Mouse (Mus musculus): ENCODE measurements around the gene Tm4sf5.
"Not testable (repeated sequence)": the region's sequence is repeated elsewhere in the genome, so short reads cannot be mapped to it uniquely, and the experiment has no call there.

Gene Tm4sf5

GRCm38 (mm10) chr11:70504970-70505369, at the start of gene Tm4sf5:
Tm4sf5 (plus strand) TSS chr11:70505244.
- DNase-seq (ENCODE audit: low read depth, low spot score) = peak; percentile 46

GRCm38 (mm10) chr11:70458688-70459600, 46.1 kb upstream of the Tm4sf5 start, which contains the start of gene Zmynd15:
Zmynd15 (plus strand) TSS chr11:70459433.
- no peak for DNase-seq (ENCODE audit: low read depth, low spot score)

- DNase-seq (ENCODE audit: low read depth, low spot score) = peak; percentile 68
Measured at GRCm38 (mm10) chr11:70459601-70460101, 45.4 kb upstream of the Tm4sf5 start, which contains the start of gene Cxcl16. Cxcl16 (minus strand) TSS chr11:70459984.

- no peak for DNase-seq (ENCODE audit: low read depth, low spot score)
Measured at GRCm38 (mm10) chr11:70463970-70464369, 41.1 kb upstream of the Tm4sf5 start.

- DNase-seq (ENCODE audit: low read depth, low spot score) = no peak
Measured at GRCm38 (mm10) chr11:70465211-70465610, 39.8 kb upstream of the Tm4sf5 start.

GRCm38 (mm10) chr11:70465824-70466223, 39.2 kb upstream of the Tm4sf5 start:
- DNase-seq (ENCODE audit: low read depth, low spot score) = peak; percentile 30

- no peak for DNase-seq (ENCODE audit: low read depth, low spot score)
Measured at GRCm38 (mm10) chr11:70467902-70468619, 37.0 kb upstream of the Tm4sf5 start.

- no peak for DNase-seq (ENCODE audit: low read depth, low spot score)
Measured at GRCm38 (mm10) chr11:70469764-70470163, 35.3 kb upstream of the Tm4sf5 start.

- no peak for DNase-seq (ENCODE audit: low read depth, low spot score)
Measured at GRCm38 (mm10) chr11:70472716-70473115, 32.3 kb upstream of the Tm4sf5 start.

- DNase-seq (ENCODE audit: low read depth, low spot score) = not testable (repeated sequence)
Measured at GRCm38 (mm10) chr11:70473291-70473690, 31.8 kb upstream of the Tm4sf5 start.

GRCm38 (mm10) chr11:70474872-70475534, 30.0 kb upstream of the Tm4sf5 start:
- DNase-seq (ENCODE audit: low read depth, low spot score) = no peak

- DNase-seq (ENCODE audit: low read depth, low spot score) = no peak
Measured at GRCm38 (mm10) chr11:70485498-70485897, 19.5 kb upstream of the Tm4sf5 start.

GRCm38 (mm10) chr11:70487816-70488215, 17.2 kb upstream of the Tm4sf5 start:
- no peak for DNase-seq (ENCODE audit: low read depth, low spot score)

GRCm38 (mm10) chr11:70489138-70489537, 15.9 kb upstream of the Tm4sf5 start:
- no peak for DNase-seq (ENCODE audit: low read depth, low spot score)

GRCm38 (mm10) chr11:70489684-70490083, 15.4 kb upstream of the Tm4sf5 start:
- no peak for DNase-seq (ENCODE audit: low read depth, low spot score)

GRCm38 (mm10) chr11:70499566-70500475, 5.2 kb upstream of the Tm4sf5 start:
- DNase-seq (ENCODE audit: low read depth, low spot score) = no peak

- no peak for DNase-seq (ENCODE audit: low read depth, low spot score)
Measured at GRCm38 (mm10) chr11:70500476-70500812, 4.6 kb upstream of the Tm4sf5 start.

GRCm38 (mm10) chr11:70502018-70502417, 3.0 kb upstream of the Tm4sf5 start:
- no peak for DNase-seq (ENCODE audit: low read depth, low spot score)

- peak; percentile 77 for DNase-seq (ENCODE audit: low read depth, low spot score)
Measured at GRCm38 (mm10) chr11:70506385-70506784, 1.3 kb downstream of the Tm4sf5 start.

- no peak for DNase-seq (ENCODE audit: low read depth, low spot score)
Measured at GRCm38 (mm10) chr11:70506962-70507515, 2.0 kb downstream of the Tm4sf5 start.
